Mouse (Mus musculus): ENCODE measurements around the gene Mymx.
"Not testable (repeated sequence)": the region's sequence is repeated elsewhere in the genome, so short reads cannot be mapped to it uniquely, and the experiment has no call there.

The Mymx gene
- long read RNA-seq, experiment 1, result 0 reads
- long read RNA-seq, experiment 2, result 0 reads

DNA sequence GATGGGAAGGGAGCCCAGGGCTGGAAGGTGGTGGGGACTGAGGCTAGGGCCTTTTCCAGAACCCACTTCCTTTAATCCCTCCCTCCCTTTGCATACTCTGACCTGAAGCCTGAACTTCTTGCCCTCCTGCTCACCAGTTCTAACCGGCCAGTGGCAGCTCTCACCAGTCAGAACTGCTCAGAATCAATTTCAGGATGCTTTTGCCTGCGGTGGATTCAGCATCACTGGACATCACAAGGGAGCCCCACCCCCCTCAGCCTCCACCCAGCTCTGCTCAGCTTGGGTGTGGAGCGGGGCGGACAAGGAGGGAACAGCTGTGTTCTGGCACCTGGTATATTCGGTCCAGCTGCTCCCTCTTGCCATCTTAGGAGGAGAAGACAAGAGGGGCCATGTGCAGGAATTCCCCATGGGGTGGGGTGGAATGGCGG lies at the start of gene Mymx:
Mymx (minus strand) TSS at position 226 of the 428 bp plus-strand sequence.
- intact Hi-C loops (cut with DNase I), result no loop called here

DNA sequence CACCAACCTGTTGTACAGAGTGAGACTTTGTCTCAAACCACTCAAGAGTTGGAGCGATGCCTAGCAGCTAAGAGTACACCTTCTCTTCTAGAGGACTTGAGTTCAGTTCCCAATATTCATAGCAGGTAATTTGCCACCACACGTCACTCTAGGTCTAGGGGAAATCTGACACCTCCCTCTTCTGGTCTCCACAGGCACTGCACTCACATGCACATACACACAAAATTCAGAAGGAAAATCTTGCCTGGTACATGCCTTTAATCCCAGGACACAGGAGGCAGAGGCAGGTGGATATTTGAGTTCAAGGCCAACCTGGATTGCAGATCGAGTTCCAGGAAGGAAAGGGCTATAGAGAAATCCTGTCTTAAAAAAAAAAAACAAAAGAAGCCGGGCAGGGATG lies 42.3 kb upstream of the Mymx start:
- intact Hi-C loops (cut with DNase I), result loop anchor here (5.0 kb wide), 1 partner anchor 62 kb away; no protein-coding TSS in a partner anchor

GRCm38 (mm10) chr17:45642701-45643100 lies 40.8 kb upstream of the Mymx start:
- intact Hi-C loops (cut with DNase I), result loop anchor here (5.0 kb wide), 1 partner anchor 60 kb away; no protein-coding TSS in a partner anchor

- intact Hi-C loops (cut with DNase I), result loop anchor here (5.0 kb wide), 1 partner anchor 60 kb away; no protein-coding TSS in a partner anchor
Measured at GRCm38 (mm10) chr17:45641981-45642380, 40.1 kb upstream of the Mymx start.

DNA sequence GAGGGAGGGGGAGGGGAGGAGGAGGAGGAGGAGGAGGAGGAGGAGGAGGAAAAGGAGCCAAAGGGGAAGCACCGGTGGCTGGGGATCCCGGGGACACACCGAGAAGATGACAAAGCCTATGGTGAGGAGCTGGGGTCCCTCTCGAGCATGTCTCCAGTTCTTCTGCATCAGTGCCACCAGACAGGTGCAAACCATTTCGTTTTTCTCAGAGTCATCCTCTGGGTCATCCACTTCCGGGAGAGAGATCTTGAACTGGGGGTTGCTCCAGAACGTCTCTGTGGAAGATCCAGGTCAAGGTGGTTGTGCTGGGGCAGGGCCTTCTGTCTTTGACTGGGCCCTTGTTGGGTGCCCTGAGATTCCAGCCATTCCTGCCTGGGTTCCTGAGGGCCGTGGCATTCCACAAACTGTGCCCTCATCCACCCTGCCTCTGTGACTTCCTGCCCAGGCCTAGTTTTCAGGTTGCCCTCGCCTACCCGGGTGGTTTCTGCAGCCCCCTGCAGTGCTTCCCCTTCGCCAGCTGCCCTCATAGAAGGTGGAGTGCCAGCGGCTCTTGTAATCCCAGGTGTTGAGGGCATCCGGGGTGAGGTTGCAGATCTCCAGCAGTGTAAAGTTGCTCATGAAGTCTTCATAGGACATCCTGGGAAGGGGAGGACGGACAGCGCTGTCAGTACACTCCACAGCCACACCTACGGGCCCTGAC lies 36.8 kb upstream of the Mymx start:
- intact Hi-C loops (cut with DNase I), result no loop called here

- intact Hi-C loops (cut with DNase I), result no loop called here
Measured at GRCm38 (mm10) chr17:45634033-45634432, 32.1 kb upstream of the Mymx start.

GRCm38 (mm10) chr17:45631940-45632339 lies 30.0 kb upstream of the Mymx start:
- intact Hi-C loops (cut with DNase I), result no loop called here

- intact Hi-C loops (cut with DNase I), result no loop called here
Measured at GRCm38 (mm10) chr17:45630992-45631391, 29.1 kb upstream of the Mymx start.

- intact Hi-C loops (cut with DNase I), result no loop called here
Measured at GRCm38 (mm10) chr17:45629861-45630694, 28.2 kb upstream of the Mymx start.

- intact Hi-C loops (cut with DNase I), result no loop called here
Measured at GRCm38 (mm10) chr17:45628885-45629855, 27.3 kb upstream of the Mymx start.

DNA sequence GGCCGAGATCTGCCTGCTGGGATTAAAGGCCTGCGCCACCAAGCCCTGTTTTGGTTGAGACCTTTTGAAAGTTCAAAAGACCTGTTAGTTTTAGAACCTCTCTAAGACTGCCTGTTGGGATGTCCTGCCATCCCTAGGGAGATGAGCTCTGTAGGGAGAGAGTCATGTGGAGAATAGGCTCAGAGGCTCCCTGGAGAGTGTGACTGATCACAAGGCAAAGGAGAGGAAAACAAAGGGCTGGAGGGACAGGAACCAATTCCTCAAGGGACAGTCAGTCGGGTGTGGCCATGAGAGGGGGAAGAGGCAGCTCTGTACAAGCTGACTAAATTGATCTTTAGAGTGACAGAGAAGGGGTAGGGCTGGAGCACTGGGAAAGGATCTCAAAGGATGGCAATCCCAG lies 26.3 kb upstream of the Mymx start:
- intact Hi-C loops (cut with DNase I), result no loop called here

DNA sequence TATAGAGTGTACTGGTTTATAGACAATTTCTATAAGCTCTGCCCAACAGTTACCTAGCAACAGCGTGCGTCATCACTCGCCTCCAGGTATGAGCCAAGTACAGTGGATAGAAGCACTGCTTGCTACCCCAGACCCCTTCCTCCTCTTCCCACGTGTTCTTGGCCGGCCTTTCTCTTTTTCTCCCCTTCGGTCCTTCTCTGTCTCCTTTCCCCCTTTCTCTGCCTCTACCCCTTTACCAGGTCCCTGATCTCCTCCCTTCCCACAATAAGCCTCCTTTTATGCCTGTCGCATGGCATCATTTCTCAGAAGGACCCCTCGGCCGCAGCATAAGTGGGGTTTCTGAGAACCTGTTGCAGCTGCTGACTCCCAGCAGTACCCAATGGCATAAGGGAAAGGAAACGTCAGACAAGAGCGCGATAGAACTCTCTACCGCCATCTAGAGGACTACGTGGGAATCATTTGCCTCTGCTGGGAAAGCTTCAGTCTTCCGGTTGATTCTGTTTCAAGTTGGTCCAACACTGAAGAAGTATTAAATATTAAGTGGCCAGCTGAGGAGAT lies 24.8 kb upstream of the Mymx start:
- intact Hi-C loops (cut with DNase I), result loop anchor here (2.0 kb wide), 1 partner anchor 44 kb away; no protein-coding TSS in a partner anchor

DNA sequence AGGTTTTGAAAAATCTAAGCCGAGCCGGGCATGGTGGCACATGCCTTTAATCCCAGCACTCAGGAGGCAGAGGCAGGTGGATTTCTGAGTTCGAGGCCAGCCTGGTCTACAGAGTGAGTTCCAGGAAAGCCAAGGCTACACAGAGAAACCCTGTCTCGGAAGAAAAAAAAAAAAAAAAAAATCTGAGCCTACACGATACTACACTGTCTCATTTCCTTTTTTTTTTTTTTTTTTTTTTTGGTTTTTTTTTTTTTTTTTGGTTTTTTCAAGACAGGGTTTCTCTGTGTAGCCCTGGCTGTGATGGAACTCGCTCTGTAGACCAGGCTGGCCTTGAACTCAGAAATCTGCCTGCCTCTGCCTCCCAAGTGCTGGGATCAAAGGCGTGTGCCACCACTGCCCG lies 21.5 kb upstream of the Mymx start:
- intact Hi-C loops (cut with DNase I), result not testable (repeated sequence)

DNA sequence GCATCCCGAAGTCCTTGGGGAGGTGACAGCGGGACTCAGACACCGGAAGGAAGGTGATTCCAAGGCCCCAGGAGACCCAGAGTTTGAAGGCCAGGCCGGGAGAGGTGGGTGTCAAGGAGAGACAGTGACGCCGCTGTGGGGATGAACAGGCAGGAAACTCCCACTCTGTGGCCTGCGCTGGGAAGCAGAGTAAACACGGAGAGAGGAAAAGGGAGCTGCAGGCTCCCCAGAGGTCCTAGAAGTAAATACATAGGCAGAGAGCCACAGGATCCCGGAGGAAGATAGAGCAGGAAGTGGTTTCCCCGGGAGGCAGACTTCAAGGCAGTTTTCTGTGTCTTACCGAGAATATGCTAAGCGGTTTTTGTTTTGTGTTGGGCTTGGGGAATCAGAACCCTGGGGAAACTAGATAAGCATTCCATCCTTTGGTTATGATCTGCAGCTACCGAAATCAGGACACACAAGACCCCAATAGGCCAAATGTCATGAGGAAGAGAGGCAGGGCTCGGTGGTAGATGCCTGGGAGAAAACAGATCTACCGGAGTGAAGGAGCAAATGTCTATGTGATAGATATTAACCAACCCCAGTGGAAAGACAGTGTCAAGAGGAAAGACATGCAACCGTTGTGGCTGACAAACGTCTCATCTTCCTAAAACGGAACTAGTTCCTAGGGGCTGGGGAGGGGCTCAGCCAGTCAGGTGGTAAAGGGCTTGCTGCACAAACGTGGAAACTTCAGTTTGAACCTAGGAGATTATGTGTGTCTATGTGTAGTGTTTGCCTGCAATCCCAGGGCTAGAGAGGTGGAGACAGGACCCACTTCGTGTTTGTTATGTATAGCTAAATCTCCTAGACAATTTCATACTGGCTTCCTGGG lies 17.7 kb upstream of the Mymx start:
- intact Hi-C loops (cut with DNase I), result no loop called here

- intact Hi-C loops (cut with DNase I), result no loop called here
Measured at GRCm38 (mm10) chr17:45618941-45619385, 17.1 kb upstream of the Mymx start.

GRCm38 (mm10) chr17:45617655-45618054 lies 15.8 kb upstream of the Mymx start:
- intact Hi-C loops (cut with DNase I), result no loop called here

- intact Hi-C loops (cut with DNase I), result no loop called here
Measured at GRCm38 (mm10) chr17:45616679-45617078, 14.8 kb upstream of the Mymx start.

GRCm38 (mm10) chr17:45616046-45616650 lies 14.2 kb upstream of the Mymx start:
- intact Hi-C loops (cut with DNase I), result no loop called here

DNA sequence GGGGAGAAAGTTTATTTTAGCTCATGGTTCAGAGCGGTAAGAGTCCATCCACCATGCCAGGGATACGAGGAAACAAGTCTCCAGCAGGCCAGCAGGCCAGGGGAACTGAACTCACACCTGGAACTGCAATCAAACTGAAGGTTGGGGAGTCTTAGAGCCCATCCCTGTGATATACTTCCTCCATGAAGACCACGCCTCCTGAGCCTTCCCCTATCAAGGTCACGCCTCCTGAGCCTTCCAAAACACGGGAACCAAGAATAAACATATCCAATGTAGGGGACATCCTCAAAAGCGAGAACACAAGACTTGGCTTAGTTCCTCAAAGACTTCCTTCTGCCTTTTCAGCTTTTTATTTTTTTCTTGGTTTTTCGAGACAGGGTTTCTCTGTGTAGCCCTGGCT lies 11.0 kb upstream of the Mymx start:
- intact Hi-C loops (cut with DNase I), result no loop called here
